Mouse (Mus musculus) midbrain, embryonic 14.5 days (tissue): ENCODE measurements at regions not wholly inside any gene's neighbourhood (a gene's known extent, or its start where the extent isn't known, plus 50 kb on each side); places are given as distances from the start of the nearest gene placed in this dataset.
"Not testable (repeated sequence)": the region's sequence is repeated elsewhere in the genome, so short reads cannot be mapped to it uniquely, and the experiment has no call there.

Experiments used
- ATAC-seq: fragments of 200-750 bp; cut with Nextera tagmentation; 2 replicates; pipeline ENCODE4 v1.8.0; 2017; ENCODE audit warnings: moderate number of reproducible peaks, moderate library complexity; ENCODE audit not compliant: low FRiP score, low TSS enrichment
- DNase-seq: peaks from one replicate; pipeline ENCODE4 v3.0.0-alpha.2; 2015
- H3K27ac ChIP-seq: fragments of 300-500 bp; sonication (generic); replicated peaks from 2 replicates; pipeline ENCODE4 v1.5.1; 2014; ENCODE audit warnings: mild to moderate bottlenecking, low read depth, low read length, moderate library complexity
- H3K27me3 ChIP-seq: fragments of 300-500 bp; sonication (generic); 2 replicates; pipeline ENCODE4 v1.6.1; 2014; ENCODE audit warnings: low read length, control low read depth, mixed read lengths; ENCODE audit not compliant: control insufficient read depth, insufficient read depth
- H3K36me3 ChIP-seq: fragments of 300-500 bp; sonication (generic); 2 replicates; pipeline ENCODE4 v1.6.1; 2014; ENCODE audit warnings: low read length, control low read depth; ENCODE audit not compliant: control insufficient read depth, insufficient read depth
- H3K4me1 ChIP-seq: fragments of 300-500 bp; sonication (generic); 2 replicates; pipeline ENCODE4 v1.6.1; 2014; ENCODE audit warnings: mild to moderate bottlenecking, antibody characterized with exemption, low read length, control low read depth; ENCODE audit not compliant: control insufficient read depth, insufficient read depth
- H3K4me2 ChIP-seq: fragments of 300-500 bp; sonication (generic); 2 replicates; pipeline ENCODE4 v1.6.1; 2014; ENCODE audit warnings: mild to moderate bottlenecking, low read length, moderate library complexity
- H3K4me3 ChIP-seq: fragments of 300-500 bp; sonication (generic); replicated peaks from 2 replicates; pipeline ENCODE4 v1.5.1; 2014; ENCODE audit warnings: low read depth, low read length
- H3K9ac ChIP-seq: fragments of 300-500 bp; sonication (generic); replicated peaks from 2 replicates; pipeline ENCODE4 v1.6.1; 2014; ENCODE audit warnings: mild to moderate bottlenecking, low read length, moderate library complexity
- H3K9me3 ChIP-seq: fragments of 300-500 bp; sonication (generic); 2 replicates; pipeline ENCODE4 v1.6.1; 2016; ENCODE audit warnings: low read length, control low read depth, mixed read lengths; ENCODE audit not compliant: control insufficient read depth
- WGBS: fragments of 180-500 bp; shearing (Covaris S2); extraction: QIAGEN DNeasy Blood & Tissue Kit; methylation state at CpG from one replicate; pipeline ENCODE4 v1.1.7; 2014; 5-methylcytosine and 5-hydroxymethylcytosine counted together

- no peak for DNase-seq
- WGBS: 88% methylated on average over 7 of the region's 7 CpGs
Measured at GRCm38 (mm10) chr17:15620746-15621694, 56.9 kb upstream of the Prdm9 start.

DNA sequence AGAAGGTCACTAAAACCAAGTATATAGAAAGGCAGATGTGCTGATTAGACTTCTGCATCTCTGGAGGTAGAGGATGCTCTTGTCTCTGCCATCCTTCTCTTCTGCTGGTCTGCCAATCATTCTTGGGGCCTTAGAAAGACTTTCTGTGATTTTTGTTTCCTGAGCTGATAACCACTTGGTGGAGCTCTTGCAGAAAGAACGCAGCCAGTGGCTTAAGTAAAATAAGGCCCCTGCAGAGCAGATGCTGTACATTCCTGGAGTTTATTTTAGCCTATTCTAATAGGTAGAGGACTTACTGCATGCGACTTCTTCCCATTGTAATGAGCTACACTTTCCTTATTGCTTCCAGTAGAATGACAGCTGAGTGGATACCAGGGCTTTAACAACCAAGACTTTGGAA, 58.8 kb upstream of the Prdm9 start:
- WGBS: 5% methylated on average over 2 of the region's 2 CpGs
- Histone ChIP-seq H3K4me3 (no peak overlapping the region), H3K27ac (no peak overlapping the region), H3K4me1 (no peaks in the 10 kb centered on the region), H3K27me3 (no peaks in the 10 kb centered on the region), H3K36me3 (no peaks in the 10 kb centered on the region), H3K4me2 (no peak overlapping the region), H3K9ac (no peak overlapping the region), H3K9me3 (no peaks in the 10 kb centered on the region)
- ATAC-seq (no peak), DNase-seq (peak; percentile 72)

More at GRCm38 (mm10) chr17:15620746-15621694, 56.9 kb upstream of the Prdm9 start:
- Histone ChIP-seq H3K4me3 (no peak overlapping the region), H3K4me1 (no peaks in the 10 kb centered on the region), H3K4me2 (no peak overlapping the region), H3K36me3 (no peaks in the 10 kb centered on the region), H3K9me3 (no peaks in the 10 kb centered on the region), H3K27ac (no peak overlapping the region), H3K9ac (no peak overlapping the region), H3K27me3 (no peaks in the 10 kb centered on the region)
- no peak for ATAC-seq

- H3K4me1 ChIP-seq: no peaks in the 10 kb centered on the region
- no peaks in the 10 kb centered on the region for H3K9me3 ChIP-seq
- no peak overlapping the region for H3K9ac ChIP-seq
- no peak overlapping the region for H3K4me3 ChIP-seq
- H3K27ac ChIP-seq: no peak overlapping the region
- H3K36me3 ChIP-seq: no peaks in the 10 kb centered on the region
- 90% methylated on average over 5 of the region's 5 CpGs for WGBS
- no peaks in the 10 kb centered on the region for H3K27me3 ChIP-seq
- DNase-seq (no peak), ATAC-seq (no peak)
- no peak overlapping the region for H3K4me2 ChIP-seq
Measured at GRCm38 (mm10) chr17:15630792-15631191, 66.6 kb upstream of the Prdm9 start.

DNA sequence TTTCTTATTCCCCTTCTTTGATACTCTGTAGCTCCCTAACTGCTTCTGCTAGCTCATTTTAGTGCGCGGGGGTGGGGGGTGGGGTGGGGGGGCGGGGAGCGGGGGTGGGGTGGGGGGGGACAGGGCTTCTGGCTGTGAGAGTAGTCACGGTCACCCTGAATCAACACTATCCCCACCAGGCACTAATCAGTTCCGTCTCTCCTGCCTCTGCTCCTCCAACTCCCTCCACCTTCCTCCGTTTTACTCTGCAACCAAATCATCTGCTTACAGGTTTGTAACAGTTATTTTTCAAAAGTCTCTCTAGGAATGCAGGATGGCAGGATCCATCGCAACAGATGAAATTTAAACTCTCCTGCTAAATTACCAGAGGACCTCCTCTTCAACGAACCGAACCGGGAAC, 67.5 kb upstream of the Prdm9 start:
- Histone ChIP-seq H3K27ac (no peak overlapping the region), H3K4me3 (no peak overlapping the region), H3K36me3 (no peaks in the 10 kb centered on the region), H3K9ac (no peak overlapping the region), H3K27me3 (no peaks in the 10 kb centered on the region), H3K4me1 (no peaks in the 10 kb centered on the region), H3K4me2 (no peak overlapping the region), H3K9me3 (no peaks in the 10 kb centered on the region)
- ATAC-seq (no peak), DNase-seq (no peak)
- 33% methylated on average over 11 of the region's 11 CpGs for WGBS

- H3K4me2 ChIP-seq: no peak overlapping the region
- H3K27ac ChIP-seq: no peak overlapping the region
- ATAC-seq (no peak), DNase-seq (no peak)
- H3K36me3 ChIP-seq: no peaks in the 10 kb centered on the region
- no peak overlapping the region for H3K9ac ChIP-seq
- H3K9me3 ChIP-seq: no peaks in the 10 kb centered on the region
- WGBS: 42% methylated on average over 1 of the region's 1 CpGs
- no peak overlapping the region for H3K4me3 ChIP-seq
- no peaks in the 10 kb centered on the region for H3K4me1 ChIP-seq
- no peaks in the 10 kb centered on the region for H3K27me3 ChIP-seq
Measured at GRCm38 (mm10) chr17:15632090-15632489, 67.9 kb upstream of the Prdm9 start.

- H3K4me2 ChIP-seq, H3K4me1 ChIP-seq, H3K4me3 ChIP-seq, H3K9me3 ChIP-seq, ATAC-seq, H3K9ac ChIP-seq, H3K27ac ChIP-seq, H3K36me3 ChIP-seq, H3K27me3 ChIP-seq: not testable (repeated sequence)
- DNase-seq: peak; percentile 1
- 53% methylated on average over 12 of the region's 12 CpGs for WGBS
Measured at GRCm38 (mm10) chr17:15639111-15639865, 65.5 kb upstream of the Chd1 start.

DNA sequence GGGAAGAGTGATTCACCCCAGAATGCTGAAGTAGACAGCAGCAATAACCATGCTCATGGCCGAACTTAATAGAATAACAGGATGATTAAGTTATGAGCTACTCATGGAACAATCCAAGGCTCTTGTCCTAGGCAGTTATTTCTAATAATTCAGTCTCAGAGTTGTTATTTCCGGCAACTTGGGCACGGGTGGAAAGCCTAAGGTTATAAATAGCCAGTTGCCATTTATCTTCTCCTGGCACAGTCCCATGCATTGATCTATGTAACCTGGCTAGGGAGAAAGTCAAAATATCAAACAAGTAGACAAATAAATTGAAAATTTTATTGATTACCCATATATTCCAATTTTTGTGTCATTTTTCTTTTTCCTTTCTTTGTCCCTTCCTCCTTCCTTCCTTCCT, 64.0 kb upstream of the Chd1 start:
- Histone ChIP-seq H3K27ac (no peak overlapping the region), H3K9ac (no peak overlapping the region), H3K4me3 (no peak overlapping the region), H3K9me3 (no peaks in the 10 kb centered on the region), H3K36me3 (no peaks in the 10 kb centered on the region), H3K4me1 (no peaks in the 10 kb centered on the region), H3K4me2 (no peak overlapping the region), H3K27me3 (no peaks in the 10 kb centered on the region)
- WGBS: 91% methylated on average over 3 of the region's 3 CpGs
- DNase-seq: no peak
- ATAC-seq: no peak

DNA sequence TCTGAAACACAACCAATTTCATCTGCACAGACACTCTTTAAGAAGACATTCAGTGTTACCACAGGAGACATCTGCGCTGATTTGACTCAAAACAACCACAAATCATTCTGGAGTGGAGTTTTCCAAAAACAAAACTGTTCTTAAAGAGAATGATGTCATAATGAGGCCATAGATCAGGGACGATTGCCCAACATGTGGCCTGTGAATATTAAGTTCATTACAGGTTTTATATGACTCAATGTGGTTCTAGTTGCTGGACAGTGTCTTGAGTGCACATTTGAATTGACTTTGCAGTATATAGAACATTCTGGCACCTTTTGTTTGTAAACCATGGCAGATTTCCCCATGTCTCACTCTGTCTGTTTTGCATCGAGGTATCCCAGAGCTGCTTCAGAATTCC, 63.0 kb upstream of the Chd1 start:
- Histone ChIP-seq H3K4me3 (no peak overlapping the region), H3K27ac (no peak overlapping the region), H3K9me3 (no peaks in the 10 kb centered on the region), H3K9ac (no peak overlapping the region), H3K4me1 (no peaks in the 10 kb centered on the region), H3K27me3 (no peaks in the 10 kb centered on the region), H3K36me3 (no peaks in the 10 kb centered on the region), H3K4me2 (no peak overlapping the region)
- DNase-seq (no peak), ATAC-seq (no peak)
- 92% methylated on average over 3 of the region's 3 CpGs for WGBS
